Mouse (Mus musculus) lung, postnatal 25 days (tissue): Measurements from ENCODE around the gene Cnnm3.

Experiments used
- DNase-seq: peaks from one replicate; pipeline ENCODE4 v3.0.0; 2022; ENCODE audit warnings: low spot score

The Cnnm3 gene

DNA sequence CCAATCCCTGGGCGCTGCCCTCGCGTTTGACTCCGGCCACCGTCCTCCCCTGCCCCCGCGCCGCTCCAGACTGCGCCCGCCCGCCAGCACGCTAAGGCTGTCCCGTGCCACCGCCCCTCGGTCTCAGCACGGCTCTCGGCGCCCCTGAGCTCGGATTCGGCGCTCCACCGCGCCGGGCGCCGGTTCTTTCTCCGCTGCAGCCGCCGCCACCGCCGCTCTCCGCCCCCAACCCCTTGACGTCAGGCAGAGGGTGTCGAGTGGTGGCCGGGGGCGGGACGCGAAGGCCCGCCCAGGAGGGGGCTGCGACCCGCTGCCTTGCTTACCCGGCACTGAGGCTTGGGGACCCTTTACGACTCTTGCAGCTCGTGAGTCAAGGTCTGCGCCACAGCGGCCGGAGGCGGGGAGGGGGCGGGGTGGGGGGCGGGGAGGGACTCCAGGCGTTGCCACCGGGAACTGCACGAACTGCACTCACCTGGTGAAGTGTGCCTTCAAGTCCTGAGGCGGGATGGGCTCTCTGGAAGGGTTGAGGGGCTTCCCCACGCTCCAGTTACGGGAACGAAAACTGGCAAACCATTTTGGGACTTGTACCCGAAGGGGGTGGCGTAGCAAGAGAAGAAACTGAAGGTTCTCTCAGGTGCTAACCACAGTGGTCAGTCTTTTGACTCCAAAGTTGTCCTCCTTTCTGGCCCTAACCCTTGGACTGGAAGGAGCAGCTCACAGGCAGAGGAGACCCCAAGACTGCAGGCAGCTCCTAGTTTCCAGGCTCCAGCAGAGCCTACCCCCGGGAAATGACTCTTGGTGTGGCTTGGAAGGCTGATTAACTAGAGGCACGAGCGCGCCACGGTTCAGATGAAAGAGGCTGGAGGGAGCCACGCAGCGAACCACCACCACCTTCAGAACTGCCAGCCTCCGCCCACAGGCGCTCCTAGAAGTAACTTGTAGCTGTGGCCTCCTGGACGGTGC is 46.6 kb downstream of the Cnnm3 start, which contains the start of gene Sema4c:
Gene Sema4c (minus strand): TSS at position 319 of the 963 bp plus-strand sequence.
- DNase-seq: no peak

DNA sequence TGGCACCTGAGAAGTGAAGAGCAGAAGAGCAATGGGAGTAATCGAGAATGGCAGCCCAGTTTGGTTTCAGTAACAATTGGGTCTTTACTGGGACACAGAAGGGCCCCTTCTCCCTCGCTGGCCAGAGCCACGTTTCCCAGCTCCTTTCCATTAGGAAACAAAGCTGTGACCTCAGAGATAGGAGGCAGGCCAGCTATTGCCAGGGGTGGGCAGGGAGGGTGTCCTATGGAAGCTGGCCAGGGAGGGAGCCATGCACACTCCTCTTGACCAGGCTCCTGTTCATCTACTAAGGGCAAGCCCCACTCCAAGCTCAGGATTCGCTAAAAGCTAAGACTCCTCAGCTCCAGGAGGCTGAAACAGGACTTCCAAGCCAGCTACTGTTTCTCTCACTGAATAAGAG is 47.6 kb downstream of the Cnnm3 start:
- DNase-seq: no peak

DNA sequence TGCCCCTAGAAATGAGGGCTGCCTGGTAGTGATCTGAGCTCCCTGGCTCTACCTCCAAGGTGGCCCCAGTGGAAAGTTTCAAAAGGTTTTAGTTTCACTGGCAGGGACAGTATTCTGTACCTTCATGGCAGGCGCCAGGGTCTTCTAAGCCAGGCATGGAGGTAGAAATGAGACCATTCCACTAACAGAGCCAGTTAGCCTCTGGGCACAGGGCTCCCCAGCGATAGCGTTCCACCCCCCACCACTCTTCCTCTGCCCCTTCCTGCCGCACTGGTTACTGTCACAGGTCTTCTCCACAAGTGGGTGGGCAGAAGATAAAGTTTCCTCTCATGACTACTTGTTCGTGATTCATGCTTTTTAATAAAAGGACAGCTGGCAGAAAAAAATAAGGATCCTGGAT is 48.2 kb downstream of the Cnnm3 start:
- DNase-seq: no peak

DNA sequence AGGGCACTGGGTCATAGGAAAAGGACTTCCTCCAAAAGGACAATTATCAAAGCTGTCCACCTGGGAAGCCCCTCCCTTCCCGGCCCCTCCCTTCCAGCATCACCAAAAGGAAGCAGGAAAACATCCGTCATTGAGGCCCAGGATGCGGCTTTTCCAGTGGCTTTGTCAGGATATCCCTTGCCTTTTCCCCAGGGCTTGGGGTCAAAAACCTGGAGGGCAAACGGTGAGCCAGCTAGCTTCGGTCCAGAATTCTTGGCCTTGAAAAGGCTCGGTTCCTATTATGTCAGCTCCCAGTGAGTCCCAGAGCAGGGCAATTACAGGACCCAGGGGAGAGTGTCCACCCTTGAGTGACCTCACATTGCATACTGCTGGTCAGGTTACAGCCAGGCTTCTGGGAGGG is 49.2 kb downstream of the Cnnm3 start:
- no peak for DNase-seq

DNA sequence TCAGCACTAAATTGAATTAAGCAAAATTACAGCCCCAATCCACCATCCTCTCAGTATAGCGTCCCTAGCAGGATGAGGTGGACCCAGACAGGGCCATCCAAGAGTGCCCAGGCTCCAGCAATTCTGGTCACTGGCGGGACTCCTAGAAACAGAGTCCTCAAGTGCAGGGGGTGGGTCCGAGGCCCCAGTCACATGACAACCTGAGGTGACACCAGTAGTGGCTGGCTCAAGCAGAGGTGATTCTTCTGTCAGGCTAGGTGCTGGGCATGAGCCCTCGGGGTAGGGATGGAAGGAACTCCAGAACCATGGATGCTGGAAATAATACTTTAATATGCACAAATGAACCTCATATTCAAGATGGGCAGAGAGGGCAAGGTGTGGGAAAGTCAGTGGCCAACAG is 50.7 kb downstream of the Cnnm3 start:
- DNase-seq: no peak

DNA sequence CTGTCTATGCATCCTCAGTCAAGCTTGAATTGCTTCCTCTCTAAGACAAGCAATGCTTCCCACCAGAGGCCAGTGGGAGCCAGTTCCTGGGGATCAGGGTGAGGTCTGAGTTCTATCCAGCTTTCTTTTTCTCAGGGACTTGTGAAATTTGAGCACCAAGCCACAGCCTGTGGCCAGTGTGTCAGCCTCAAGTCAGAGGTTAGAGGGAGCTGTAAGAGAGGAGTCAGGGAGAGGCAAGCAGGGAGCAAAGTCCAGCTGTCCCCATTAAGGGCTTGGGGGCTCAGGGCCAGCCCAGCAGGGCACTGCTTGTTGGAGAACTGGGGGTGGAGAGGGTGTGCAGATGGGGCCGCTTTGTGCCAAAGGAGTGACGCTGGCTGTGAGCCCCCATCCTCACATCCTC is 51.5 kb downstream of the Cnnm3 start:
- no peak for DNase-seq

DNA sequence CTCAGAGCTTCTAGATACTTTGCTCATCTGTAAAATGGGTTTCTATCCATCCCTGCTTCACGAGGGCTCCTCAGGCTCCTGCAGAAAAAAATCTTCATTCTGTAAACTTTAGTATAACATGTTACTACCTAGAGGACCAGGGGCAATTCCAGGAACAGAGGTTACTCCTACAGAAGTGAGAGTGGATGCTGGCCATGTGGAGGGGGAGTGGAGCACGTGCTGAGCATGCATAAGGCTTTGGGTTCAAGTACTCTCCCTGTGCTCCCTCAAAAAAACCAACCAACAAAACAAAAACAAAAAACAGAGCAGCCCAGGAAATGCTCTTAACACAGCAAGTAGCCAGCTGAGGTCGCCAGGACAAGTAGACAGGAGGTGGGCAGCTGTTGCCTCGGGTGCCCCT is 52.0 kb downstream of the Cnnm3 start:
- DNase-seq: no peak

DNA sequence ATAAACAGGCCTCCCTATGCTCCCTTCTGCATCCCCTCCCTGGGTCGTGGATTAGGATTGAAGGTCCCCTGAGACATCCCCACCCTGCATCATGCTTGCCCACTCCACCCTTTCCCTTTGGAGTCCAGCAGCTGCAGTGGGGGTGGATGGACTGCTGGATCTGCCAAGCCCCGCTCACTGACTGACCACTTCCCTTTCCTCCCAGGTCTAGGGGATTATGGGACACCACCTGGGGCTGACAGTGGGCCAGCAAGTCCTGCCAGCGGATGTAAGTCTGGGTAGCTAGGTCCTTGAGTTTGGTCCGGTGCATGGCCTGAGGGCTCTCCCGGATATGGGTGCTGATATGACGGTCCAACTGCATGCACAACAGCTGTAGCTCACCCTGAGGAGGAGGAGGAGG is 52.4 kb downstream of the Cnnm3 start:
- DNase-seq: no peak

DNA sequence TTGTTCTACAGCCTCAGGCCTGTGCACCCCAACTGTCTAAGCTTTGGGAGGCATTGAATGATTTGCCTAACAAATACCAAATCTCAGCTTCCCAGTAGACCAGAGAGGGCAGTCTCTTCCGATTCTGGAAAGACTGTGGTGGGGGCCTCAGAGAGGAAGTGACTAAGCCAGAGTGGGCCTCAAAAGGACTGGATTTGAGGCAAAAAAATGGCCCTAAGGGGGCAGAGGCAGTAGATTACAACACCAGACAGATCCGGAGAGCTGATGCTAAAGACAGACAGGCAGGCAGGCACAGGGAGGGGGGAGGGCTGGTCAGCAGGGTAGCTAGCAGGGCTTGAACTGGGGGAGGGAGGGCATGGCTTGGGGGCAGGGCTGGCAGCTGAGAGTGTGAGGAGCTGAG is 54.8 kb downstream of the Cnnm3 start:
- no peak for DNase-seq

DNA sequence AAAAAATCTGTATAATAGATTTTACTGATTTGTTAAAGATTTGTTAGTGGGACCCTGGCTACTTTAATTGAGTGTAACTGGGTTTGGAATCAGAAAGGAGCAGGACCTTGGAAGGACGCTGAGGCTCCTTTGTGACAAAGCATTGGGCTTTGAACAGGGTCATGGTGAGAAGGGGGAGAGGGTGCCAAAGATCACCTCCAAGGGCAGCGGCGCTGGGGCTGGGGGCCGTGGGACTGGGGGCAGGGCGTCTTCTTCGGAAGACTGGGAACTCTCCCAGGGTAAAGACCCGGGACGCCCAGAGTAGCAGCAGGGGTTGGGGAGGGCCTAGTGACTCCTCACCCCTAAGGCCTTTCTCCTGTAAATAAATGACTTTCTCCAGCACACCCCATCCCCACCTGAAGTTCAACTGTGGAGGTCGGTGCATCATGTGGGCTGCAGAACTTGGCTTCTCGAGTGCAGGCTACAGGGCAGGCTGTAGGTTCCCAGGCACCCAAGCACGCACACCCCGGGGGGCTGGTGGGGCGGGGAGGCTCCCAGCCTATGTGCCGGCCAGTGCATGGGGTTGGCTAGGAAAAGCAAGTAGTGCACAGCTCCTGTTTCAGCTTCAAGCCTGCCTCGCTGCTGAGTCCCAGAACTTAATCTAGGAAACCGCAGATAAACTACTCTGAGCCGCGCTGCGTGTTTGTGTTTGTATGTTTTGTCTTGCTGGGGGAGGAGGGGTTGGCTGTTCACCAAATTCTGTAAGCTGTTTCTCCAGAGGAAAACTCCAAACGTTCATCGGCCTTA is 56.3 kb downstream of the Cnnm3 start:
- DNase-seq: no peak

DNA sequence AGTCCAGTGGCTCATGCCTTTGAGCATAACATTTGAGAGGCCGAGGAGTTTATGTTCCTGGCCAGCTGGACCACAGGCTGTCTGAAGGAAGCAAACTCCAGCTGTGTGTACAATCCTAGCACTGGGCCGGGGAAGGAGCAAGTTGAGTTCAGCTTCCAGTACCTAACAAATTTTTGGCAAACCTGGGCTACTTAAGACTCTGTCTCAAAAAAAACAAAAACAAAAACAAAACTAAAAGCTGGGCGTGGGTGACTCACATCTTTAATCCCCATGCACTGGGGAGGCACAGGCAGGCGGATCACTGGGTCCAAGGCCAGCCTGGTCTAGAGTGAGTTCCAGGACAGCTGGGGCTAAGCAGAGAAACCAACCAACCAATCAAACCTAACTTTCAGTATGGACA is 57.1 kb downstream of the Cnnm3 start:
- no peak for DNase-seq

DNA sequence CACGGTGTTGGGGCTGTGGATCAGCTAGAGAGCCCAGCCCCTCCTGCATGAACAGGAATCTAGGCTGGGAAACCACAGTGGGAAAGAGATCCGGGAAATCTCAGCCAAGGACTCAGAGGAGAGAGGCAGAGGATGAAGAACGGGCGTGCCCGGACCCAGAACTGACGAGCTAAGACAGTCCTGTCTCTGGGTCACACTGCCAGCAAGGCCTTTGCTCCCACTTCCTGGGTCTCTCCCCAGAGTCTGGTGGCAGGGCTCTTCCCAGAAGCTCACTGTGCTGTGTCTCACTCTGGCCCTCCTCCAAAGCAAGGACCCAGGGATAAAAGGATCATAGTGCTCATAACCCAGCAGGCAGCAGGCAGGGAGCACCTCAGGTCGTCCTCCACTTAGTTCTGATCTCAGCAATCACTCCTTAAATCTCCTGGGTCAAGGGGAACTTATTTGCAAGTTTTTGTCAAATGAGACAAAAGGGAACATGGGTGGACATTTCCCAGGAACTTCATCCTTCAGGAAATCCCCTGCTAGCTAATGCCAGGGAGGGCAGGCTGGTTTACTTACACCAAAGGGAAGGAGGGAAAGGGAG is 58.1 kb downstream of the Cnnm3 start:
- DNase-seq: no peak

DNA sequence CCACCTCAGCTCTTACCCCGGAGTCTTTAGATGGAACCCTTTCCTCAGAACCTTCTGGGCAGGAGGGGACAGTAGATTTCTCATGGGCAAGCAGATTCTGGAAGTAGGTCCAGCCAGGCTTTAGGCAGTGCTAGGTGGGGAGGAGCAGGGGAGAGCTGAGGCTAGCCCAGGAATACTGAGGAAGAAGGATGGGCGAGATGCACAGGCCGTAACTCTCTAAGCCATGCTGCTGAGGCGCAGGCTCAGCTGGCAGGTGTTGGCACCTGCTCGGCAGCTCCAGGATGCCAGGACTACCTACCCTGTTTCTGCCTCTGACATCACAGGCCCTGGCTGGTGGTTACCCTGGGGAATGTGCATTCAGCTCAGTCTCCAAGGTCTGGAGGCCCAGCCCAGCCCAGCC is 58.7 kb downstream of the Cnnm3 start:
- no peak for DNase-seq

DNA sequence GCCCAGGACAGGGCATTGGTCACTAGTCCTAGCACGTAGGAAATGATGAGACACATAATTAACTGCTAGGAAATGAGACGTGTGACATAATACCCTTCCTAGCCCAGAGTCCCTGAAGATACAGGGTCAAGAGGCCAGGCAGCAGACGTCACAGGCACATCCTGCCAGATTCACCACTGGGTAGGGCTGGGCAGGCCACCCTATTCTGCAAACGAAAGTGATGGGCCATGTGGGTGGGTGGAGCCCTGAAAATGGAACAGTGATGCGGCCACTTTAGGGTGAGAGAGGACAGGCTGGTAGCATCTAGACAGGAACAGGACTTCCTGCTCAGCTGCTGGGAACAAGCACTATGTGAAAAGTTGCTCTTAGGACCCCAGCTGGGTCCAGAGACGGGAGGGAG is 60.0 kb downstream of the Cnnm3 start:
- DNase-seq: peak; percentile 85

DNA sequence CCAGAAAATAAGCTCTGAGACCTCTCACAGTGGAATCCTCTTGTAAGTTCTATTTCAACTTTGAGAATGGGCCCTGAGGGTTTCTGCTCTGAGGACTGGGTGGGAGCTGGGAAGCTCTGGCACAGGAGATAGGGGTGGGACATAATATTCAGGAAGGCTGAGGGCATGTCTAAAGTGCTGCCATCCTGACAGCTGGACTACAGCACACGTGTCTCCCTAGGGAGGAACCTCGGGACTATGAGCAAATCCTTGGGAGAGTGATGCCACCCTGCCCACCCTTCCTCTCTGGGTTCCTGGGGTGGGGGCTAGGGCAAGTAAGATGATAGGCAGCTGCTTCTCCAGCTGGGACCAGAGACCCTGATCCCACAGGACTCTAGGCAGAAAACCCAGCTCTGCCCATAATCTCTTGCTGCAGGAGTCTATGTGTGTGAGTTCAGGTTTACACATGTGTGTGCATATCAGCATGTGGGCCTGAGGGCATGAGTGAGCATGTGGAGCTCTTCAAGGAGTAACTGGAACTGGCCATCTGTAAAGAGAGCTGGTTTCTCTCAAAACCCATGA is 60.6 kb downstream of the Cnnm3 start:
- no peak for DNase-seq

DNA sequence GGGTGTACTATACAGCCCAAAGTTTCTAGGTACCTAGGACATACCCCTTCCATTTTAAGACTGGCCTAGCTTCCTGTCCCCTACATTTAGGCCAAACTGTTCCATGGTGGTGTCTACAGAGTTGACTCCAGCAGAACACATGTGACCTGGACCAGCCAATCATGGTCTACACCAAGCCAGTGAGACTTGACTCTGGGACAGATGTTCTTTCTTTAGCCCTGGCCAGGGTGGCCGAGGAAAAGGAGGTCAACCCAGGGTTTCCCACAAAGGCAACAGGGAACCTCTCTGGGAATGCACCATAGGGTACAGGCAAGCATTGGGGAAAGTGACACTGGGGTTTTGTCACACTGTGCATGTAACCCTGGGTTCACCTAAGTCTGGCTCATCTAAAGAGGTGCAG is 61.0 kb downstream of the Cnnm3 start:
- DNase-seq: no peak

DNA sequence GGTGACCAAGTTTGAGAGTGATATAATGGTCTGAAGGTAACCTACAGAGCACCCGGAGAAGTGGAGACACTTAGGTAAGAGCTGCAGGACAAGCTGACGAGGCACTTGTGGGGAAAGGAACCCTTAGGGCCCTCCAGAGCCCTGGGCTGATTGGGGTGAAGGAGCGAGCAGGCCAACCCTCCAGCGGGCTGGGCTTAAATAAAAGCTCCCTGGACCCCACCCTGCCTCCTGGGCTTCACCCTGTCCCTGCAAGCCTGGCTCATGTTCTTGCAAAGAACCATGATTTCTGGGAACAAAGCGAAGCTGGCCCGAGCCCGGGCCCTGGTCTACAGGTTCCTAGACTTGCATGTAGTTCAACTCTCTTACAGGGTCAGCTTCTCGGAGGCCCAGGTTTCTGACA is 61.9 kb downstream of the Cnnm3 start:
- no peak for DNase-seq

DNA sequence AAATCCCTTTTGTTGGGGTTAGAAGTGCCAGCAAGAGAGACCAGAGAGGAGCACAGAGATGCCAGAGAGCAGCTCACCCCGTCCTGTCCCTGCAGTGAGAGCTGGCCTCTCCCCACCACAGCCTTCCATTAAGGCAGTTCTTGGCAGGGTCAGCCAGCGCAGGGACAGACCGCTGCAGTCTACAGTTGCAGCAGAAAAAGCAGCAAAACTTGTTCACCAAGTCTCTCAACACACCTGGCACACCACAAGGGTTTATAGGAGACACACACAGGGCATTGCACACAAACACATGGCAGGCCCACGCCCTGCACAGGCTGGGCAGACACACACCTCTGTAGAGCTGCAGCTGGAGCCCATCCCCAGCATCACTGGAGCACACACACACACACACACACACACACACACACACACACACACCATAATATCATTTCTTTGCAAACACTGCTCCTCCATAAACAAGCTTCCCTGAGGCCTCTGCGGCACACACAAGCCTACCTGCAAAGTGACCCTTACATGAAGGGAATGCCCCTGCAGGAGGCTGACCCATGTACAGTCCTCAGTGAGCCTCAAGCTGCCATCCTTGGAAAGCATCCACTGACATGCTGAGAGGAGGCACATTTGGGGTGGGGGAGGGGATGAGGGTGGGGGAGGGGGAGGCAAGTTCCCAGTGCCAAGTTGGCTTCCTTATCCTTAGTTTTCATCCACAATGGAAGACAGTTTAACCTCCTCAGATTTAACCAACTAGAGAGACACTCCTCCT is 62.7 kb downstream of the Cnnm3 start:
- DNase-seq: no peak

DNA sequence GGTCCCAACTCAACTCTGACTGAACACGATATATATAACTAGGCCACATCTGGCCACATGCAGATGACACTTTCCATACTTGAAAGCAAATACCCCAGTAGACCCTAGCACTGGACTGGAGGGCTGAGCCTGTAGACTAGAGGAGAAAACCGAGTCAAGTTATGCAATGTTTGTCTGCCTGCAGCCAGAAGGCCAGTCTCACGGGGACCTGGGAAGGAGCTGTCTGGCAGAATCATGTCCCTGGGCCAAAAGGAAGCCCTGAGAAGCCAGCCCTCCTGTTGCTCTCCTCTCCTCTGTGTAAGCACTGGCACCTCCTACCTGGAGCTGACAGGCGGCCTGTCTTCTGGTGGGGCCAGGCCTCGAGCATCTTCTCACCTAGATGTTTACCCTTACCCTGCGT is 63.7 kb downstream of the Cnnm3 start:
- no peak for DNase-seq

DNA sequence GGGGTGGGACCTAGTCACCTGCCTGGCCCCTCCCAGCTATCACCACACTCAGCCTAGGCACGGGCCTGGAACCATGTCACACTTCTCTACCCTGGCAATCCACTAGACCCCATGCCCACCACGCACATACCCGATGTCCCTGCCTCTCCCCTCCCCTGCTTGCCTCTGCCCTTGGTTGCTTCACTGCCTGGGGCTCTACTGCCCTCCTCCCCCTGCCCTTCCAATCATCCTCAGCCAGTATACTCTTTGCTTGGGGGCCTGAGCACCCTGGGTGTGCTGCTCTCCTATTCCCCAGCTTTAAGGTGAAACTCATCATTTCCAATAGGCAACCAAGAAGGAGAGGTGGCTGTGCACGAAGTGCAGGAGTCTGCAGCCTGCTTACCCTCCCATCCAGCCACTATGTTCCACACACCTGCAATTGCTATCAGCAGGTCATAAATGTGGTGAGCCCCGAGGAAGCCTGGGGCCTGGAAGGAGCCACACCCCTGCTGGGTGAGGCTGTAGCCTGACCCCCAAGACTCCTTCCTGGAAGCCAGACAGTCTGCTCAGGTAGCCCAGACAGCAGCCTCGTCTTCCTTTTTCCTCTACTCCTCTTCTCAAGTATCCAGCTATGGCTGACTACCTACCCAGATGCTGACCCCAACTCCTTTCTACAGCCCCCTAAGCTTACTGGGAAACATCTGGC is 65.5 kb downstream of the Cnnm3 start:
- no peak for DNase-seq
